Mouse (Mus musculus): ENCODE measurements around the gene Tm9sf3. TPM values are rescaled to one million over a fixed set of nuclear protein-coding genes. Genes with fewer than 3 reads are reported as not detected.
"Not testable (repeated sequence)": the region's sequence is repeated elsewhere in the genome, so short reads cannot be mapped to it uniquely, and the experiment has no call there.

Gene Tm9sf3
- 133 and 136 TPM in 2 replicates for polyA plus RNA-seq (2015; fragmentation: Nextera tagmentation; extraction: Ambion mirVana)

GRCm38 (mm10) chr19:41263630-41264295 is at the start of gene Tm9sf3:
Tm9sf3 (minus strand) TSS chr19:41263997.
- H3K4me2 ChIP-seq (replicated peaks), result peak within 1 kb of the TSS; percentile 61
- peak; percentile 93 for ATAC-seq (ENCODE audit: insufficient number of reproducible peaks, low FRiP score, low TSS enrichment, low read depth)
- under 1% methylated on average over 95 of the region's 98 CpGs for WGBS
- H3K9me3 ChIP-seq (replicated peaks), result no peaks in the 10 kb centered on the region
- H3K27me3 ChIP-seq, result no peaks in the 10 kb centered on the region
- H3K4me3 ChIP-seq (replicated peaks), result peak within 1 kb of the TSS; percentile 91
- peaks cover 22% of the 10 kb centered on the region; the same call in 1 of the 2 replicates for H3K4me1 ChIP-seq
- H3K9ac ChIP-seq, result peak within 1 kb of the TSS; percentile 96
- peak within 1 kb of the TSS; percentile 98 for H3K27ac ChIP-seq (replicated peaks)
- no peaks in the 10 kb centered on the region for H3K36me3 ChIP-seq

- H3K27ac ChIP-seq (replicated peaks); H3K4me1 ChIP-seq; H3K9me3 ChIP-seq (replicated peaks); H3K9ac ChIP-seq; H3K4me3 ChIP-seq (replicated peaks); H3K4me2 ChIP-seq (replicated peaks); H3K27me3 ChIP-seq; ATAC-seq (ENCODE audit: insufficient number of reproducible peaks, low FRiP score, low TSS enrichment, low read depth); H3K36me3 ChIP-seq: not testable (repeated sequence)
- WGBS, result 91% methylated on average over 8 of the region's 8 CpGs
Measured at GRCm38 (mm10) chr19:41312587-41312986, 48.8 kb upstream of the Tm9sf3 start.

- no peak overlapping the region for H3K4me3 ChIP-seq (replicated peaks)
- H3K4me2 ChIP-seq (replicated peaks), result no peak overlapping the region
- no peak overlapping the region for H3K27ac ChIP-seq (replicated peaks)
- no peaks in the 10 kb centered on the region for H3K27me3 ChIP-seq
- 59% methylated on average over 4 of the region's 4 CpGs for WGBS
- no peak for ATAC-seq (ENCODE audit: insufficient number of reproducible peaks, low FRiP score, low TSS enrichment, low read depth)
- H3K36me3 ChIP-seq, result no peaks in the 10 kb centered on the region
- no peaks in the 10 kb centered on the region for H3K9me3 ChIP-seq (replicated peaks)
- H3K4me1 ChIP-seq, result no peaks in the 10 kb centered on the region
- H3K9ac ChIP-seq, result no peak overlapping the region
Measured at GRCm38 (mm10) chr19:41312027-41312426, 48.2 kb upstream of the Tm9sf3 start.

- ATAC-seq (ENCODE audit: insufficient number of reproducible peaks, low FRiP score, low TSS enrichment, low read depth), result no peak
- Histone ChIP-seq H3K27me3 (no peaks in the 10 kb centered on the region), H3K4me1 (no peaks in the 10 kb centered on the region), H3K4me3 (replicated peaks) (peak overlapping the region; percentile 22), H3K9ac (no peak overlapping the region), H3K4me2 (replicated peaks) (peak overlapping the region; percentile 43), H3K27ac (replicated peaks) (no peak overlapping the region), H3K36me3 (no peaks in the 10 kb centered on the region), H3K9me3 (replicated peaks) (no peaks in the 10 kb centered on the region)
- WGBS, result 26% methylated on average over 20 of the region's 20 CpGs
Measured at GRCm38 (mm10) chr19:41310971-41311703, 47.3 kb upstream of the Tm9sf3 start.

DNA sequence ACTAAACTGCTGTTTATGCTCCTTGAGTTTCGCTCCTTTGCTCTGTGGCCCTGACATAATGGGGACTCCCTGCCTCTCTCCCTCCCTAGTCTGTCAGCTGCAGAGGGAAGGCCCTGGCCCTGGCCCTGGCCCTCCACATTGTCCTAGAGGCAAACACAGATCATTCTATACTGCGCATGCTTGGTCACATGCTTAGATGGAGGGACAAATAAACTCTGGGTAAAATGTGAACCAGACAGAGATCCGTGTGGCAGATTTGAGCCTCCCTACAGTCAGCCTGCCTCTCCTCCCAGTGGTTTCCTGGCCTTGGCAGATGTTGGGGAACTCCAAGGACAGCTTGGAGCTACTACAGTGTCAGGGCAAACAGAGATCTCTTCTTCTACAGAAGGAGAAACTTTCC is 40.1 kb upstream of the Tm9sf3 start:
- Histone ChIP-seq H3K4me2 (replicated peaks) (no peak overlapping the region), H3K4me3 (replicated peaks) (no peak overlapping the region), H3K27ac (replicated peaks) (no peak overlapping the region), H3K27me3 (no peaks in the 10 kb centered on the region), H3K4me1 (peaks cover 3% of the 10 kb centered on the region; the same call in 1 of the 2 replicates), H3K9me3 (replicated peaks) (no peaks in the 10 kb centered on the region), H3K36me3 (no peaks in the 10 kb centered on the region), H3K9ac (no peak overlapping the region)
- WGBS, result 52% methylated on average over 3 of the region's 3 CpGs
- ATAC-seq (ENCODE audit: insufficient number of reproducible peaks, low FRiP score, low TSS enrichment, low read depth), result no peak

DNA sequence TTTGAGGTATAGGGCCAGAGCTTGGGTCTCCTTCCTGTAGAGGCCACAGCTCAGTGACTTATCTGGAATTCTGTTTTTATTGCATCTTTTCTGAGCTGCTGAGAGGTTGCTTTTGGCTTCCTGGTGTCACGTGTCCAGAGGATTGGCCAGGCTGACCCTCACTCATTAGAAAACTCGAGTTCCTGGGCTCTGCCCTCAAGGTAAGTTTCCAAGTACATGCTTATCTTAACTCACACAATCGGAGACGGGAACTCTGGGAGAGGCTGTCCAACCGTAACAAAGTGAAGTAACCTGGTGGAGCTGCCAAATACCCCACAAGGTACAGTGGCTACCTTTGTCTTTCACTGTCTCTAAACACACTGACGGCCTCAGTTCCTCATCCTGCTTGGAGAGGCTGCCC is 39.6 kb upstream of the Tm9sf3 start:
- H3K9me3 ChIP-seq (replicated peaks), result no peaks in the 10 kb centered on the region
- H3K4me3 ChIP-seq (replicated peaks), result no peak overlapping the region
- no peak for ATAC-seq (ENCODE audit: insufficient number of reproducible peaks, low FRiP score, low TSS enrichment, low read depth)
- H3K4me2 ChIP-seq (replicated peaks), result no peak overlapping the region
- H3K36me3 ChIP-seq, result no peaks in the 10 kb centered on the region
- no peak overlapping the region for H3K27ac ChIP-seq (replicated peaks)
- H3K27me3 ChIP-seq, result no peaks in the 10 kb centered on the region
- 36% methylated on average over 6 of the region's 6 CpGs for WGBS
- peaks cover 3% of the 10 kb centered on the region; the same call in 1 of the 2 replicates for H3K4me1 ChIP-seq
- H3K9ac ChIP-seq, result no peak overlapping the region

DNA sequence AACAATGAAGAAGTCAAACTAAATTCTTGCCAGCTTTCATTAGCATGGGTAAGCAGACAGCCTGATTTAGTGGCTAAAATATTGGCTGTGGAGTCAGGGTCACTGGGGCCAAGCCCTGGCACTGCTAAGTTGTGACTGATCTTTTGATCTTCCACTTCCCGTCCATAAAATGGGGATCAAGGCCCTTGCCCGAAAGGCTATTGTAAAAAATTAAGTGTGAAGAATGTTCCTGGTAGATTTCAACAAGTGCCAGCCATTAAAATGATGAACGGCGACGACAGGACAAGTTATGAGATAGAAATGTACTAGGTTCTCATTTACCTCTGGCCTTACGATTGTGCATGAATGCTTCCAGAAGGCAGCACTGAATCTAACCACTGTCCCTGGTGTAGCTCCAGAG is 38.1 kb upstream of the Tm9sf3 start:
- Histone ChIP-seq H3K9me3 (replicated peaks) (no peaks in the 10 kb centered on the region), H3K4me2 (replicated peaks) (no peak overlapping the region), H3K9ac (no peak overlapping the region), H3K27ac (replicated peaks) (no peak overlapping the region), H3K36me3 (no peaks in the 10 kb centered on the region), H3K27me3 (no peaks in the 10 kb centered on the region), H3K4me3 (replicated peaks) (no peak overlapping the region), H3K4me1 (peaks cover 3% of the 10 kb centered on the region; the same call in 1 of the 2 replicates)
- 64% methylated on average over 6 of the region's 6 CpGs for WGBS
- ATAC-seq (ENCODE audit: insufficient number of reproducible peaks, low FRiP score, low TSS enrichment, low read depth), result no peak

DNA sequence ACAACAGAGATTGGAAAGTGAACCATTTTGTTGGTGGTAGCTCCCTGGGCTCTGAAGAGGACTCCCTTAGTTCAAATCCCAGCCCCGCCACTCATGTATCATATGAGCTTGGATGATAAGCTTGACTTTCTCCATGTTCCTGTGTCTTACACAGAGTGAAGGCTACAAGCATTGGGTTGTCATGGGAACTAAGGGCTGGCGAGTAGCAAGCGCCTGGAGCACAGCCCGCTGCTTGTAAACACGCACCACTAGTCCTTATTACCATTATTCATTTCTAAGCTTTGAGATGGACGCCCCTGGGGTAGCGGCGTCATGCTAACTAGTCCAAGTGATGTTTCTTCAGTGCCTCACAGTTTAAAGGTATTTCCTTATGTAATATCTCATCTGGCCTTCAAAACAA is 35.6 kb upstream of the Tm9sf3 start:
- 87% methylated on average over 8 of the region's 8 CpGs for WGBS
- Histone ChIP-seq H3K27me3 (no peaks in the 10 kb centered on the region), H3K4me2 (replicated peaks) (no peak overlapping the region), H3K36me3 (no peaks in the 10 kb centered on the region), H3K9ac (no peak overlapping the region), H3K9me3 (replicated peaks) (no peaks in the 10 kb centered on the region), H3K4me3 (replicated peaks) (no peak overlapping the region), H3K27ac (replicated peaks) (no peak overlapping the region), H3K4me1 (peaks cover 3% of the 10 kb centered on the region; the same call in 1 of the 2 replicates)
- ATAC-seq (ENCODE audit: insufficient number of reproducible peaks, low FRiP score, low TSS enrichment, low read depth), result no peak

- 60% methylated on average over 5 of the region's 5 CpGs for WGBS
- Histone ChIP-seq H3K4me1 (no peaks in the 10 kb centered on the region), H3K9ac (no peak overlapping the region), H3K27me3 (no peaks in the 10 kb centered on the region; the same call in 1 of the 2 replicates), H3K4me2 (replicated peaks) (no peak overlapping the region), H3K36me3 (no peaks in the 10 kb centered on the region), H3K4me3 (replicated peaks) (no peak overlapping the region), H3K9me3 (replicated peaks) (no peaks in the 10 kb centered on the region), H3K27ac (replicated peaks) (no peak overlapping the region)
- ATAC-seq (ENCODE audit: insufficient number of reproducible peaks, low FRiP score, low TSS enrichment, low read depth), result no peak
Measured at GRCm38 (mm10) chr19:41290952-41291619, 27.3 kb upstream of the Tm9sf3 start.

DNA sequence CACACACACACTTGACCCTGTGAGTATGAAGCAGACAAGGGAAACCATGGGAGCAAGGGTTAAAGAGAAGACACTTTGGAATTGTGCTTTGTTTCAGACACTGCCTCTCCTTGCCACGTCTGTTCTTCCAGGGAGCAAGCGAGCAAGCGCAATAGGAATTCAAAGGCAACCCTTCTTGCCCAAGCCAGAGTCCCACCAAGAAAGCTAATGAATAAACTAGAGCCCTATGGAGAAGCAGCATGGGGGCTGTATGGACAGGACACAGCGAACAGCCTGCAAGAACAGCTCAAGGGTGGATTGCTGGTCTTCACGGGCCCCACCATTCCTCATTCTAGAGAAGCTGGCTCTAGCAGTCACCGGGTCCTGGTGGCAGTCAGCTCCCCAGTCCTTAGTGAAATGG is 24.8 kb upstream of the Tm9sf3 start:
- Histone ChIP-seq H3K27me3 (no peaks in the 10 kb centered on the region; the same call in 1 of the 2 replicates), H3K4me1 (no peaks in the 10 kb centered on the region), H3K4me3 (replicated peaks) (no peak overlapping the region), H3K4me2 (replicated peaks) (no peak overlapping the region), H3K9me3 (replicated peaks) (no peaks in the 10 kb centered on the region), H3K36me3 (no peaks in the 10 kb centered on the region), H3K9ac (no peak overlapping the region), H3K27ac (replicated peaks) (no peak overlapping the region)
- 70% methylated on average over 6 of the region's 6 CpGs for WGBS
- ATAC-seq (ENCODE audit: insufficient number of reproducible peaks, low FRiP score, low TSS enrichment, low read depth), result no peak

GRCm38 (mm10) chr19:41287224-41287623 is 23.4 kb upstream of the Tm9sf3 start:
- H3K4me2 ChIP-seq (replicated peaks), result no peak overlapping the region
- no peak overlapping the region for H3K27ac ChIP-seq (replicated peaks)
- H3K27me3 ChIP-seq, result peaks cover under 1% of the 10 kb centered on the region; the same call in 1 of the 2 replicates
- no peak overlapping the region for H3K4me3 ChIP-seq (replicated peaks)
- H3K9me3 ChIP-seq (replicated peaks), result no peaks in the 10 kb centered on the region
- no peak for ATAC-seq (ENCODE audit: insufficient number of reproducible peaks, low FRiP score, low TSS enrichment, low read depth)
- no peaks in the 10 kb centered on the region for H3K36me3 ChIP-seq
- WGBS, result 85% methylated on average over 7 of the region's 7 CpGs
- H3K4me1 ChIP-seq, result no peaks in the 10 kb centered on the region
- H3K9ac ChIP-seq, result no peak overlapping the region
